Mouse (Mus musculus) E14TG2a.4 (cell line): ENCODE measurements around the gene Bcap31.
A peak's percentile ranks its signal among the peaks of the same experiment; 100 is the strongest.

Experiments used
- H3K27me3 ChIP-seq: 2 replicates; pipeline ENCODE4 v1.6.1; 2014; ENCODE audit warnings: low read length, control low read depth; ENCODE audit not compliant: insufficient read depth
- H3K36me3 ChIP-seq: 2 replicates; pipeline ENCODE4 v1.6.1; 2014; ENCODE audit warnings: low read length, control low read depth; ENCODE audit not compliant: insufficient read depth
- H3K4me1 ChIP-seq: replicated peaks from 2 replicates; pipeline ENCODE4 v1.6.1; 2014; ENCODE audit warnings: low read depth, low read length, control low read depth
- H3K4me3 ChIP-seq: replicated peaks from 2 replicates; pipeline ENCODE4 v1.5.1; 2014; ENCODE audit warnings: mild to moderate bottlenecking, low read length
- H3K9me3 ChIP-seq: 2 replicates; pipeline ENCODE4 v1.6.1; 2014; ENCODE audit warnings: low read length, control low read depth
- CTCF ChIP-seq: conservative IDR thresholded peaks from 2 replicates; pipeline ENCODE4 v1.5.1; 2014; ENCODE audit warnings: low read length
- NANOG ChIP-seq: IDR thresholded peaks from 2 replicates; pipeline ENCODE4 v1.6.1; 2014; ENCODE audit warnings: borderline replicate concordance, low read length, mixed read lengths
- POU5F1 ChIP-seq: IDR thresholded peaks from 2 replicates; pipeline ENCODE4 v1.6.1; 2014; ENCODE audit warnings: low read length, borderline replicate concordance

The Bcap31 gene

DNA sequence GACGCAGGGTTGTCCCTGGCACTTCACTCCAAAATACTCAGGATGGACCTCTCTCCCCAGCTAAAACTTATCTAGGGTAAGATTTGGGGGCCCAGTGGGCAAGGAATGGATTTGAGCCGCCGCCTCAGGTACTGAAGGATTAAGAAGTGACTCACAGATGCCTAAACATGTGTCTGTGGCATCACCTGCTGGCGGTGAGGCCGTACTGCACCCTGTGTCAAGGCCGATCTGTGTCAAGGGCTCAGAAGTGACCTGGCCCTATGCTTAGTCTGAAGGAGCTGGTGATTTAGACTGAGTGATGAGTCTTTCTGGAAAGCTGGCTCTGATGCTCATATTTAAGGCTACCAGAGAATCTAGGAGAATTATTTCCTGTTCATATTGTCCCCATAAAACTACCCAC is 61.8 kb downstream of the Bcap31 start:
- peaks cover 11% of the 10 kb centered on the region; the same call in 1 of the 2 replicates for H3K4me1 ChIP-seq
- no peaks in the 10 kb centered on the region for H3K27me3 ChIP-seq
- H3K36me3 ChIP-seq: no peaks in the 10 kb centered on the region
- H3K4me3 ChIP-seq: no peak overlapping the region
- no peaks in the 10 kb centered on the region for H3K9me3 ChIP-seq
- no peak for TF ChIP-seq POU5F1
- peak; percentile 67 for TF ChIP-seq CTCF

DNA sequence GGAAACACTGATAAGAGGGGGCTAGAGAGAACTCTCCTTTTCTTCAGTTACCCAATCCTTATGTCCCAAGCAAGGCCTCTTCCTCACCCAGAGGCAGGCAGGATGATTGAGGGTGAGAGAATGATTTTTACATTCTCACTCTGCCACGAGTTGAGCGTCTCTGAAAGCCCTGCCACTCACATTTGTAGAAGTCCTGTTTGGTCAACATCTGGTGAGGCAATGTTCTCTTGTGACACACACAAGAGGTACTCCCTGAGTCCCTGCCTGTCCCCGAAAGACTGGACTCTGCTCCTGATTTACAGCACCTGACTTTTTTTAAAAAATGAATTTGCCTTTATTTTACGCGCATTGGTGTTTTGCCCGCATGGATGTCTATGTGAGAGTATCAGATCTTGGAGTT is 62.6 kb downstream of the Bcap31 start:
- Histone ChIP-seq H3K9me3 (no peaks in the 10 kb centered on the region), H3K36me3 (no peaks in the 10 kb centered on the region), H3K4me3 (no peak overlapping the region), H3K27me3 (no peaks in the 10 kb centered on the region), H3K4me1 (0 out of 2 replicates have a peak, but pooled peaks cover 4% of the 10 kb centered on the region)
- TF ChIP-seq NANOG: no peak
- TF ChIP-seq POU5F1: no peak
- no peak for TF ChIP-seq CTCF

DNA sequence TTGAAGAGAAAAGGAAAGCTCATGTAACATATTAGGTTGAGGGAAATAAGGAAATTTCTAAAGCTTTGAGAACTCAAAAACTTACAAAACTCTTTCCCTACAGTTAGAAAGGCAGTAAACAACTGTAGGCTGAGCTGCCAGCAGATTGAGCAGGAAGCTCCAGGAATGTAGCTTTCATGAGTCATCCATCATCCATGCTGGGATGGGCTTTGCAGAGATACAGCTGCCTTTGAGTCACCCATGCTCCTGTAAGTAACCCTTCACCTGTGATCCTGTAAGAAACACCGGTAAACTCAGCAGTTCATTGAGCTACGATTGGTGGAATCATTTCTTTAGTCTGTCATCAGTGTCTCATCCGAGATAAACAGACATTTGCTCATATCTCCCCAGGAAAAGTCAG is 65.1 kb downstream of the Bcap31 start:
- no peaks in the 10 kb centered on the region for H3K9me3 ChIP-seq
- no peak for TF ChIP-seq POU5F1
- TF ChIP-seq CTCF: no peak
- TF ChIP-seq NANOG: no peak
- no peaks in the 10 kb centered on the region for H3K27me3 ChIP-seq
- no peak overlapping the region for H3K4me3 ChIP-seq
- no peaks in the 10 kb centered on the region for H3K36me3 ChIP-seq
- no peaks in the 10 kb centered on the region for H3K4me1 ChIP-seq

DNA sequence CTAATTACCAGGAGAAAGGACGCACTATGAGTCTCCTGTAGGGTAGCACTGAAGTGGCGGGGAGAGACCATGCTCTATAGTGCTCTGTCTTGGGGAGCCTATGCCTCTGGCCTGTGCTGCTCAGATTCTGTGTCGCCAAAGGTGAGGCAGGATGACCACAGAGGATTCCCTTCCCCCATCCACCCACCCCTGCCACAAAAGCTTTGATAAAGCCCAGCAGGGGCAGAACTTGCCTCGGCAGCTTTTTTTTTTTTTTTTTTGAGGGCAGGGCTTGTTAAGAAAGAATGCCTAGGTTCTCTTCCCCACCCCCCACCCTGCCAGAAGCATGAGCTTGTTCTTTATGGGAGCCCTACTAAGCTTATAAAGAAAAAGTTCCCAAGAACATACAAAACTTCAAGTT is 70.9 kb downstream of the Bcap31 start:
- Histone ChIP-seq H3K36me3 (peaks cover 23% of the 10 kb centered on the region), H3K4me3 (no peak overlapping the region), H3K9me3 (no peaks in the 10 kb centered on the region), H3K27me3 (peaks cover 16% of the 10 kb centered on the region), H3K4me1 (peaks cover 40% of the 10 kb centered on the region)
- TF ChIP-seq NANOG (no peak), POU5F1 (no peak), CTCF (no peak)

DNA sequence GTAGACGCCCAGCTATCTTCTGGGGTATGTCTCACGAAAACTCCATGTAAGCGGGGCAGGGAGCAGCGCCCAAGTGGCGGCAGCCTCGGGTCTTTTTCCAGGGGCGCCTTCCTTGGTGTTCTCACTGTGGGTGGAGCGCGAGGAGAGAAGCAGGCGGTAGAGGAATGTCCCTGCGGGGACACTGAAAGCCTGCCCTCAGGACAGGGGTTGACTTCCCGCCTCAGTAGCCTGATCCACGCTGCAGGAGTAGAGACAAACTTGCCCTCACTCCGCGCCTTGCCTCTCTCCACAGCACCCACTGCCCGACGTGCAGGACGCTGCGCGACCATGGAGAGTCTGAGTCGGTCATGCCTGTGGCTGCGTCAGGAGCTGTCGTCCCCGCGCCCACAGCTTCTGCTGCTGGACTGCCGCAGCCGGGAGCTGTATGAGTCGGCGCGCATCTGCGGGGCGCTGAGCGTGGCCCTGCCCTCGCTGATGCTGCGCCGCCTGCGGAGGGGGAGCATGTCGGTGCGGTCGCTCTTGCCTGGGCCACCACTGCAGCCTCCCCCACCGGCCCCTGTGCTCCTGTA is 76.0 kb downstream of the Bcap31 start:
- TF ChIP-seq CTCF: no peak
- no peak for TF ChIP-seq POU5F1
- TF ChIP-seq NANOG: no peak
- H3K4me1 ChIP-seq: peaks cover 65% of the 10 kb centered on the region
- peaks cover 23% of the 10 kb centered on the region for H3K36me3 ChIP-seq

DNA sequence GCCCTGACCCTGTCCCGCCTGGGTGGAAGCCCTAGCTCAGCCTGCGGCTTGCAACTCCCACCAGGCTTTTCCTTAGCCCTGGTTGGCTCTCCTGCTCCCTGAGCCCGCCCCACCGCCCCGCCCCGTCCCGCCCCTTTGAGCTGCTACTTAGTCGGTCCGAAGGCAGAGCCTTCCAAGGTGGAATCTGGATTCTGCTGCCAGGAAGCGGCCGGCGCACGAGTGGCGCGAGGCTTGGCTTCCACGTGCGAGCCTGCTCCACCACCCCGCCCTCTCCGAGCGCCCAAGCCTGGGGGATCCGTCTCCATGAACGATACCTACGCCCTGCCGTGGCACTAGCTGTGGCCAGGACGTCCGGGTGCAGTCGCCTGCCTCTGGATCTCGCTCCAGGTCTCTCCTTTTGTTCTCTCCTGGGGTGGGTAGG is 76.7 kb downstream of the Bcap31 start, which contains the start of gene Dusp9:
Dusp9 (plus strand) TSS at position 165 of the 421 bp plus-strand sequence.
- peak within 1 kb of the TSS; percentile 76 for H3K4me3 ChIP-seq
- peaks cover 59% of the 10 kb centered on the region for H3K4me1 ChIP-seq
- H3K9me3 ChIP-seq: no peaks in the 10 kb centered on the region
- peaks cover 62% of the 10 kb centered on the region for H3K27me3 ChIP-seq
- no peak for TF ChIP-seq CTCF
- TF ChIP-seq NANOG: no peak
- H3K36me3 ChIP-seq: peaks cover 23% of the 10 kb centered on the region

More for the DNA sequence above, 76.0 kb downstream of the Bcap31 start:
- peaks cover 55% of the 10 kb centered on the region for H3K27me3 ChIP-seq
- H3K9me3 ChIP-seq: no peaks in the 10 kb centered on the region
- H3K4me3 ChIP-seq: peak overlapping the region; percentile 76

DNA sequence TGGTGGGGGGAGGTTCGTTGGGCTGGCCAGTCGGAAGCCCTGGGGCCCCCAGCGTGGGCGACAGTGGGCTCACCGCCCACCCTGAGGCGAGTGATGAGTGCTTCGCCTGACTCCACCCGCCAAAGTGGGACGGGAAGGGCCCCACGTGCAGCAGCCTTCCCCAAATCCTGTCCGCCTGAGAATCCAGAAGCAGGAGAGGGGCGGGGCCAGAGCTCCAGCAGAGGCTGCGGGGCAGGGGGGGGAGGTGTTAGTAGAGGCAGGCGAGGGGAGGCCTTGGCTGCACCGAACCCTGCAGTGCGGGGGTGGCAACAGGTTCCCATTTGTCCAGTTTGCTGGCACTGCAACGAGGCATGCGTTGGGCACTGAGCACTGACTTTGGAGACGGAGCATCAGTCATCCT is 78.6 kb downstream of the Bcap31 start:
- peaks cover 77% of the 10 kb centered on the region for H3K27me3 ChIP-seq
- no peak for TF ChIP-seq NANOG
- TF ChIP-seq POU5F1: no peak

More for the DNA sequence above, 78.6 kb downstream of the Bcap31 start:
- Histone ChIP-seq H3K36me3 (peaks cover 16% of the 10 kb centered on the region), H3K4me3 (peak overlapping the region; percentile 59), H3K4me1 (peaks cover 48% of the 10 kb centered on the region), H3K9me3 (no peaks in the 10 kb centered on the region)
